In the genomic region with DNA sequence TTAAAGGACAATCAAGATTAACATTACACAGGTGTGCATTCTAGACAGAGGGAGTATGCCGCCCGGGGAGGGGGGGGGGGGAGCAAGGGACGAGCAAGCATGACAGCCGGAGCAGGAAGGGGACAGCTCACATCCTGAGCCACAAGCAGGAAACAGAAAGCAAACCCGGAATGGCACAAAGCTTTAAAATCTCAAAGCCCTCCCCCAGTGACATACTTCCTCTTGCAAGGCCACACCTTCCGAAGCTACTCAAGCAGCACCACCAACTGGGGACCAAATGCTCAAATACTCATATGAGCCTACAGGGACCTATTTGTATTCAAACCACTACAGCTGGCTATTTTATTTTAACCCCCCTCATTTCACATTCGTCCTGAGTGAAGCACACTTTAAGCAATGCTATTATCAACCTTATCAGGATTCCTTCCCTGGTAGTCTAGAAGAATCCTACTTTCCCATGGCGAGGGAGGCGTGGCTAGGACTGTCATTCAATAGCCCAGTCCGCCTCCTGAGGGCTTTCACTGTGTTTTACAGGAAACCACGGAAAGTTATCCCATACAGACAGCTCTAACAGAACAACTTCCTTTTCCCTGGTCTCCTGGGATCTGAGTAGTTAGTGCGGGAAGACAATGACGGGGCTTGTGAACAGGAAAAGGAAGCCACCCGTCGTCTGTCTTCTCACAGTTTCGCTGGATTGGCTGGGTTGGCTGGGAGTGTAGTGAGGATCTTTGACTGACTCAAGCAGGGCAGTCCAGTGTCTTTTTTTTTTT, we compare ENCODE assay signal across 8 mouse cellular contexts.
DNase-seq lines count a peak whose midpoint lies in the region; ATAC-seq and TF ChIP-seq lines count a peak whose summit lies in the region.

No protein-coding gene starts in this region.

- no peak overlapping the region for H3K4me3 ChIP-seq in MEL (ENCODE audit: control insufficient read depth in 1 of 2, insufficient read depth in 1 of 2, low read depth in 2 of 2, low read length in 2 of 2)
- H3K4me3 ChIP-seq in embryonic facial prominence, embryonic 12.5 days: no peak overlapping the region
- H3K4me3 ChIP-seq in hindbrain, embryonic 13.5 days: no peak overlapping the region
- no peak overlapping the region for H3K4me3 ChIP-seq in liver, embryonic 16.5 days (ENCODE audit: low read depth, low read length)
- H3K4me3 ChIP-seq in left cerebral cortex, adult 2 months: no peak overlapping the region

- DNase-seq in MEL (ENCODE audit: low read depth, low spot score): peak; percentile 1
- no peak for DNase-seq in cerebellum, postnatal 14 days
- no peak for DNase-seq in left cerebral cortex, adult 2 months (ENCODE audit: extremely low spot score in 1 of 2, low spot score in 2 of 2)
- DNase-seq in layer of hippocampus, postnatal 36 days: no peak
- no peak for DNase-seq in cerebellum, adult 18-20 months

- H3K36me3 ChIP-seq in MEL (ENCODE audit: control insufficient read depth in 1 of 2, insufficient read depth in 2 of 2, low read length in 2 of 2): no peaks in the 10 kb centered on the region
- H3K36me3 ChIP-seq in embryonic facial prominence, embryonic 12.5 days: no peaks in the 10 kb centered on the region
- no peaks in the 10 kb centered on the region for H3K36me3 ChIP-seq in hindbrain, embryonic 13.5 days
- no peaks in the 10 kb centered on the region for H3K36me3 ChIP-seq in liver, embryonic 16.5 days (ENCODE audit: control insufficient read depth, insufficient read depth)

- H3K9ac ChIP-seq in MEL (ENCODE audit: control insufficient read depth, low read depth, low read length, poor library complexity, severe bottlenecking): no peak overlapping the region
- H3K9ac ChIP-seq in embryonic facial prominence, embryonic 12.5 days: no peak overlapping the region
- no peak overlapping the region for H3K9ac ChIP-seq in hindbrain, embryonic 13.5 days
- H3K9ac ChIP-seq in liver, embryonic 16.5 days (ENCODE audit: low read depth, low read length): no peak overlapping the region

- H3K79me2 ChIP-seq in MEL (ENCODE audit: control insufficient read depth, insufficient read depth, low read length, poor library complexity): no peaks in the 10 kb centered on the region

- peak overlapping the region; percentile 36 for H3K4me2 ChIP-seq in embryonic facial prominence, embryonic 12.5 days (replicated peaks)
- H3K4me2 ChIP-seq in hindbrain, embryonic 13.5 days: no peak overlapping the region
- no peak overlapping the region for H3K4me2 ChIP-seq in liver, embryonic 16.5 days (ENCODE audit: low read depth, low read length)

- ATAC-seq in embryonic facial prominence, embryonic 12.5 days (ENCODE audit: insufficient number of reproducible peaks, insufficient read depth, low FRiP score, low TSS enrichment): 0 out of 2 replicates have a peak, but pooled peaks have one; percentile 42
- 0 out of 2 replicates have a peak, but pooled peaks have one; percentile 21 for ATAC-seq in hindbrain, embryonic 13.5 days (ENCODE audit: low FRiP score)
- ATAC-seq in liver, embryonic 16.5 days (ENCODE audit: low read depth): peak; percentile 35

- TF ChIP-seq RAD21 in MEL (IDR thresholded peaks at IDR 0.05; ENCODE audit: low read depth, low read length): no peak

- H3K4me1 ChIP-seq in MEL (ENCODE audit: control insufficient read depth in 1 of 2, insufficient read depth in 2 of 2, low read length in 2 of 2): no peaks in the 10 kb centered on the region
- H3K4me1 ChIP-seq in embryonic facial prominence, embryonic 12.5 days: peaks cover 17% of the 10 kb centered on the region
- H3K4me1 ChIP-seq in hindbrain, embryonic 13.5 days (replicated peaks): peaks cover 26% of the 10 kb centered on the region
- H3K4me1 ChIP-seq in liver, embryonic 16.5 days (ENCODE audit: control insufficient read depth, low read depth, low read length): no peaks in the 10 kb centered on the region

- 46% methylated on average over 16 of the region's 16 CpGs for WGBS in embryonic facial prominence, embryonic 12.5 days
- WGBS in hindbrain, embryonic 13.5 days: 62% methylated on average over 16 of the region's 16 CpGs
- 20% methylated on average over 16 of the region's 16 CpGs for WGBS in liver, embryonic 16.5 days (ENCODE audit: insufficient replicate concordance)

- intact Hi-C loops in left cerebral cortex, adult 2 months (cut with DNase I): no loop called here

- no peak overlapping the region for H3K27ac ChIP-seq in MEL (ENCODE audit: control insufficient read depth, low read depth, low read length)
- H3K27ac ChIP-seq in embryonic facial prominence, embryonic 12.5 days: no peak overlapping the region; the same call in 1 of the 2 replicates
- H3K27ac ChIP-seq in hindbrain, embryonic 13.5 days: no peak overlapping the region; the same call in 1 of the 2 replicates
- H3K27ac ChIP-seq in liver, embryonic 16.5 days (ENCODE audit: low read length): no peak overlapping the region
- no peak overlapping the region for H3K27ac ChIP-seq in left cerebral cortex, adult 2 months

- TF ChIP-seq POLR2A in MEL (IDR thresholded peaks at IDR 0.05; ENCODE audit: control insufficient read depth in 1 of 2, insufficient read depth in 1 of 2, low read depth in 1 of 2, low read length in 2 of 2, poor library complexity in 1 of 2): no peak

- no peaks in the 10 kb centered on the region for H3K9me3 ChIP-seq in MEL (replicated peaks; ENCODE audit: insufficient read depth, low read length)
- H3K9me3 ChIP-seq in embryonic facial prominence, embryonic 12.5 days: no peaks in the 10 kb centered on the region
- no peaks in the 10 kb centered on the region for H3K9me3 ChIP-seq in hindbrain, embryonic 13.5 days
- no peaks in the 10 kb centered on the region for H3K9me3 ChIP-seq in liver, embryonic 16.5 days (replicated peaks; ENCODE audit: control insufficient read depth, low read length)

- TF ChIP-seq EP300 in MEL (IDR thresholded peaks at IDR 0.05; ENCODE audit: low read depth in 1 of 2, low read length in 2 of 2): no peak

- no peak for TF ChIP-seq CTCF in MEL (IDR thresholded peaks at IDR 0.05 in 2 of 3, conservative IDR thresholded peaks at IDR 0.05 in 1 of 3; ENCODE audit: control insufficient read depth in 1 of 3, insufficient read depth in 1 of 3, low read depth in 2 of 3, low read length in 3 of 3, poor library complexity in 1 of 3, severe bottlenecking in 1 of 3)
- TF ChIP-seq CTCF in left cerebral cortex, adult 2 months (IDR thresholded peaks at IDR 0.05): no peak

- H3K27me3 ChIP-seq in MEL (ENCODE audit: control insufficient read depth in 1 of 2, insufficient read depth in 2 of 2, low read length in 2 of 2): no peaks in the 10 kb centered on the region
- H3K27me3 ChIP-seq in embryonic facial prominence, embryonic 12.5 days: no peaks in the 10 kb centered on the region
- H3K27me3 ChIP-seq in hindbrain, embryonic 13.5 days: no peaks in the 10 kb centered on the region
- H3K27me3 ChIP-seq in liver, embryonic 16.5 days (ENCODE audit: control insufficient read depth, insufficient read depth, low read depth, low read length): no peaks in the 10 kb centered on the region

TF ChIP-seq in MEL, 35 proteins besides CTCF, POLR2A, EP300 and RAD21:
- TF ChIP-seq MAX (IDR thresholded peaks at IDR 0.05; ENCODE audit: low read length) (no peak), ZKSCAN1 (IDR thresholded peaks at IDR 0.05; ENCODE audit: low read depth, low read length) (no peak), USF1 (IDR thresholded peaks at IDR 0.05; ENCODE audit: low read depth, low read length) (no peak), ELF1 (IDR thresholded peaks at IDR 0.05; ENCODE audit: low read depth, low read length) (no peak), USF2 (IDR thresholded peaks at IDR 0.05; ENCODE audit: borderline replicate concordance in 1 of 2, insufficient read depth in 1 of 2, low read depth in 1 of 2, low read length in 2 of 2) (no peak), MYB (IDR thresholded peaks at IDR 0.05; ENCODE audit: low read depth, low read length) (no peak), ZC3H11A (IDR thresholded peaks at IDR 0.05; ENCODE audit: low read depth, low read length) (no peak), TCF12 (IDR thresholded peaks at IDR 0.05; ENCODE audit: low read depth, low read length) (no peak), CHD2 (IDR thresholded peaks at IDR 0.05; ENCODE audit: low read length) (no peak), MAZ (IDR thresholded peaks at IDR 0.05; ENCODE audit: low read depth, low read length) (no peak), BHLHE40 (IDR thresholded peaks at IDR 0.05; ENCODE audit: borderline replicate concordance, low read depth, low read length) (no peak)
